In genomic region chrX:70946052-70946451, GRCm38 (mm10) we compare ENCODE assay signal across 10 mouse cellular contexts.
A peak's percentile ranks its signal among the peaks of the same experiment; 100 is the strongest.
DNase-seq lines count a peak whose midpoint lies in the region; ATAC-seq and TF ChIP-seq lines count a peak whose summit lies in the region.
"Had no signal": no experiment of that assay in that cellular context is flagged by ENCODE, and none has a peak within 500 bp of the region (broad histone marks: within the 10 kb centered on the region; RNA-seq: fewer than 3 reads in every experiment).

No protein-coding gene starts in this region.

- DNase-seq in brain, embryonic 14.5 days (ENCODE audit: low read depth): peak; percentile 59
- peak; percentile 6 for DNase-seq in embryonic facial prominence, embryonic 10.5 days (ENCODE audit: low spot score)
- peak; percentile 22 for DNase-seq in kidney, adult 9 months
- no peak for DNase-seq in T-cell, adult 2 months (ENCODE audit: low spot score)
- no peak for DNase-seq in thymus, postnatal 0 days (ENCODE audit: low spot score)
- DNase-seq in urinary bladder, adult 2 months (ENCODE audit: low spot score): no peak

- H3K36me3 ChIP-seq in embryonic facial prominence, embryonic 10.5 days (replicated peaks): no peaks in the 10 kb centered on the region
- H3K36me3 ChIP-seq in midbrain, embryonic 13.5 days: no peaks in the 10 kb centered on the region
- H3K36me3 ChIP-seq: embryonic facial prominence, embryonic 13.5 days; limb, embryonic 12.5 days had no signal

- ATAC-seq in midbrain, embryonic 13.5 days: peak; percentile 84

- H3K4me3 ChIP-seq in embryonic facial prominence, embryonic 10.5 days: no peak overlapping the region
- H3K4me3 ChIP-seq in midbrain, embryonic 13.5 days (replicated peaks): no peak overlapping the region
- H3K4me3 ChIP-seq: embryonic facial prominence, embryonic 13.5 days; limb, embryonic 12.5 days had no signal

- H3K4me1 ChIP-seq in embryonic facial prominence, embryonic 10.5 days: no peaks in the 10 kb centered on the region
- peaks cover 9% of the 10 kb centered on the region; the same call in 1 of the 2 replicates for H3K4me1 ChIP-seq in midbrain, embryonic 13.5 days (replicated peaks)
- H3K4me1 ChIP-seq: embryonic facial prominence, embryonic 13.5 days; limb, embryonic 12.5 days had no signal

- H3K9ac ChIP-seq in midbrain, embryonic 13.5 days (replicated peaks): no peak overlapping the region
- H3K9ac ChIP-seq: embryonic facial prominence, embryonic 13.5 days; limb, embryonic 12.5 days had no signal

- TF ChIP-seq CTCF in brain, embryonic 14.5 days (IDR thresholded peaks at IDR 0.05; ENCODE audit: borderline replicate concordance, extremely low read depth, insufficient read depth, insufficient read length): no peak

- whole genome bisulfite sequencing in embryonic facial prominence, embryonic 10.5 days: 76% methylated on average over 8 of the region's 8 CpGs
- 39% methylated on average over 8 of the region's 8 CpGs for WGBS in midbrain, embryonic 13.5 days

- no peak for TF ChIP-seq POLR2A in brain, embryonic 14.5 days (IDR thresholded peaks at IDR 0.05; ENCODE audit: borderline replicate concordance, extremely low read depth, insufficient read depth, insufficient read length, poor library complexity, severe bottlenecking)

- H3K27me3 ChIP-seq in embryonic facial prominence, embryonic 10.5 days (replicated peaks; ENCODE audit: low read depth, poor library complexity, severe bottlenecking): peaks cover 11% of the 10 kb centered on the region; the same call in 1 of the 2 replicates
- H3K27me3 ChIP-seq in midbrain, embryonic 13.5 days: no peaks in the 10 kb centered on the region
- H3K27me3 ChIP-seq: embryonic facial prominence, embryonic 13.5 days; limb, embryonic 12.5 days had no signal

- H3K9me3 ChIP-seq in embryonic facial prominence, embryonic 10.5 days: no peaks in the 10 kb centered on the region
- no peaks in the 10 kb centered on the region for H3K9me3 ChIP-seq in midbrain, embryonic 13.5 days
- H3K9me3 ChIP-seq: embryonic facial prominence, embryonic 13.5 days; limb, embryonic 12.5 days had no signal

- H3K27ac ChIP-seq in embryonic facial prominence, embryonic 10.5 days (replicated peaks): no peak overlapping the region
- H3K27ac ChIP-seq in midbrain, embryonic 13.5 days: no peak overlapping the region
- H3K27ac ChIP-seq: embryonic facial prominence, embryonic 13.5 days; limb, embryonic 12.5 days had no signal

- no peak overlapping the region for H3K4me2 ChIP-seq in midbrain, embryonic 13.5 days (replicated peaks)
- H3K4me2 ChIP-seq: embryonic facial prominence, embryonic 13.5 days; heart, embryonic 11.5 days; limb, embryonic 12.5 days had no signal

Comparison
In these comparisons a context has a peak if more than half of its experiments do, and no peak if none do; other contexts are left out.
1. DNase-seq: peak in brain, embryonic 14.5 days (single experiment), embryonic facial prominence, embryonic 10.5 days (single experiment) and kidney, adult 9 months (single experiment); none in T-cell, adult 2 months (single experiment), thymus, postnatal 0 days (single experiment) and urinary bladder, adult 2 months (single experiment).